Mouse (Mus musculus) brain, embryonic 18.5 days (tissue): Measurements from ENCODE around the gene Ugt1a8.
"Not testable (repeated sequence)": the region's sequence is repeated elsewhere in the genome, so short reads cannot be mapped to it uniquely, and the experiment has no call there.

Experiments used
- DNase-seq: peaks from one replicate; pipeline ENCODE4 v3.0.0-alpha.2; 2012; ENCODE audit warnings: low read depth, low spot score

Ugt1a8 gene

DNA sequence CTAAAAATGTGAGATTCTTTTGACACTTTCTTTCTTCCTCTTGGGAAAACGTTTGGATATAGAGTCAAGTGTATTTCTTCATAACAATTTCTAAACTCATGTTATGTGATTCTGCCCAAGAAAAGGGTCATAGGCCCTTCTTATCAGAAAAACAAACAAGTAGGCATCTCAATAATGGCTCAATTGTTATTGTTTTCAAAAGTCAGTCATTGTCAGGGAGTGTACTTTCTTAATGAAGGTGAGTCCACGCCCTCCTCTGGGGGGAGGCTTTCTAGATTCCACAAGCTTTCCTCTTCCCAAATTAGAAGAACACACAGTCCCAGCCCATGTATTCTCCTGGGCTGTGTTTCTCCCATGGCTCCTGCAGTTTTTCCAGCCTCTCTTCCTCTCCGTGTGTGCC lies at the start of gene Ugt1a8:
Gene Ugt1a8 (plus strand): TSS at position 301 of the 400 bp plus-strand sequence.
- no peak for DNase-seq

DNA sequence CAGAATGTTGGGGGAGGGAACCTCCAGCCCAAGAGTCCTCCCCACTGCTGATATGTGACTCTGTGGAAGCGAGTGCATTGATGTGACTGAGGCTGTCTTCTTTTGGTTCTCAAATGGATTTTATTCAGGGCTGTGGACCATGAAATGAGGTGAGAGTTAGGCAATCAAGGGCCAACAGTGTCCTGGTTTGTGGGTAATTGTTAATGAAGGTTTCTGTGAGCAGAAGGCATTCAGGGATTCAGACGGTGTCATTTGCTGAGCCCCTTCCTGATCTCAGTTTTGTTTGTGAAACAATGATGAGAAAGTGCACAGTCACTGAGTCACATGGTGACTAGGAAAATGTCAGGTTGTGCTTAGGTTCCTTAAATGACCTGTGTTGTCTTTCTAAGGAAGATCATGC lies 44.6 kb upstream of the Ugt1a8 start:
- DNase-seq = not testable (repeated sequence)

DNA sequence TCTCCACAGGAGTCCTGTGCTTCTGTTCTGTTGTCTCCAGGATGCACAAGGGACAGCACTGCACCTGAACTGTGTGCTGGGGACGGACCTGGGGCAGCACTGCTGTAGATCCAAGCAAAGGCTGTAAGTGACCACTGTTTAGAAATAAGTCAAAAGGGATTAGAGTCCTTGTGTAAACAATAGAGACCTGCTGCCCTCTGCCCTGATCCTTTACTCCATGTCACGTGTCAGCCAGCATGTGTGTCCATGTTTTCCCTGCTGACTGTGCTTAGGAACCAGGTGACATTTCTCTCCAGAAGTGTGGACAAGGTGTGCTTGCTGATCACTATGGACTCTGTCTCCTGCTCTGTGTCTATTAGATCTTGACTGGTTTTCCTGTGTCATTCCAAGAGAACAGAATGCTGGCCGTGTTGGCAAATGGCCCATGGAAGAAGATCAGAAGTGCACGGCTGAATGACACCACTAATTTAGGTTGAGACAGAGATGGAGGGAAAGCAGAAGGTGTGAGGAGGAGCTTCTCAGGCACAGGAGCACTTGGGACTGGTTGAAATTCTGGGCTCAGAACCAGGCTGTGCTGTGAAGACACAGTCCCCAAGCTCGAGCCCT lies 42.7 kb upstream of the Ugt1a8 start:
- DNase-seq = not testable (repeated sequence)

DNA sequence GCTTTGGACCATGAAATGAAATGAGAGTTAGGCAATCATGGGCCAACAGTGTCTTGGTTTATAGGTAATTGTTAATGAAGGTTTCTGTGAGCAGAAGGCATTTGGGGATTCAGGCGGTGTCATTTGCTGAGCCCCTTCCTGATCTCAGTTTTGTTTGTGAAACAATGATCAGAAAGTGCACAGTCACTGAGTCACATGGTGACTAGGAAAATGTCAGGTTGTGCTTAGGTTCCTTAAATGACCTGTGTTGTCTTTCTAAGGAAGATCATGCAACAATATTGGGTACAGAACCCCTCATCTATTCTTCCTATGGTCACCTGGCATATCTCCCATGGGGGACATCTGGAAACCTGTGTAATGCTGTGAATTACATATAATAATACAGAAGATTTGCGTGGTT lies 40.2 kb upstream of the Ugt1a8 start:
- DNase-seq = not testable (repeated sequence)

DNA sequence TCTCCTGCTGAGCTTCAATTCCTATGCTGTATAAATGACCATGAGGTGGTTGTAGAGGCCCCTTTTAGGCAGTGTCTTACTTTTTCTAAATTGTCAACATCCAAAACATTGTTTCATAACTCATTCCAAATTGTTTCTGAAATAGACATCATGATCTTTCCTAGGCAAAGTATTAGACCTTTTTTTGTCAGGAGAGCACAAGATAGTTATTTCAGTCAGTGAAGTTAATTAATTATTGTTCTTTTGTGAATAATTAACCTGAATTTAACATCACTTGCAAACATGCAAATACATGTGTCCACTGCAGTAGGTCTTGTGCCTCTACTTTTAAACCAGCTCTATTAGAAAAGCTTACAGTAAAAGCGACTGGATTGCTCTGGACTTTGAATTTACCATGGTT lies 32.5 kb upstream of the Ugt1a8 start, which contains the start of gene Ugt1a10:
Gene Ugt1a10 (plus strand): TSS at position 301 of the 400 bp plus-strand sequence.
- DNase-seq = no peak

DNA sequence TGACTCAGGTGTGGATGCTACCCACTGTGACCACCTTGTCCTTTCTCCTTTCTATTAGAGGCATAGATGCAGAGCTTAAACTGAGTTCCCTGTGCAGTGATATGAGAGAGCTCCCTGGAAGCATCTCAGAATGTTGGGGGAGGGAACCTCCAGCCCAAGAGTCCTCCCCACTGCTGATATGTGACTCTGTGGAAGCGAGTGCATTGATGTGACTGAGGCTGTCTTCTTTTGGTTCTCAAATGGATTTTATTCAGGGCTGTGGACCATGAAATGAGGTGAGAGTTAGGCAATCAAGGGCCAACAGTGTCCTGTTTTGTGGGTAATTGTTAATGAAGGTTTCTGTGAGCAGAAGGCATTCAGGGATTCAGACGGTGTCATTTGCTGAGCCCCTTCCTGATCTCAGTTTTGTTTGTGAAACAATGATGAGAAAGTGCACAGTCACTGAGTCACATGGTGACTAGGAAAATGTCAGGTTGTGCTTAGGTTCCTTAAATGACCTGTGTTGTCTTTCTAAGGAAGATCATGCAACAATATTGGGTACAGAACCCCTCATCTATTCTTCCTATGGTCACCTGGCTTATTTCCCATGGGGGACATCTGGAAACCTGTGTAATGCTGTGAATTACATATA lies 21.0 kb upstream of the Ugt1a8 start:
- DNase-seq = not testable (repeated sequence)

DNA sequence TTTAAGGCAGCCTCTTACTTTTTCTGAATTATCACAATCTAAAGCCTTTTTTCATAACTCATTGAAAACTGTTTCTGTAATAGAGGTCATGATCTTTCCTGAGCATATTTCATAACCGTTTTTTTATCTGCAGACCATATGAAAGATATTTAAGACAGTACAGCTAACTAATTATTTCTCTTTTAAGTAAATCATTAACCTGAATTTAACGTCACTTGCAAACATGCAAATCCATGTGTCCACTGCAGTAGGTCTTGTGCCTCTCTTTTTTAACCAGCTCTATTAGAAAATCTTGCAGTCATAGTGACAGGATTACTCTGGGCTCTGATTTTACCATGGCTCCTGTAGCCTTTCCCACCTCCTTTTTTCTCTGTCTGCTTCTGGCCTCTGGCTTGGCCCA lies 17.1 kb upstream of the Ugt1a8 start, which contains the start of gene Ugt1a9:
Gene Ugt1a9 (plus strand): TSS at position 306 of the 400 bp plus-strand sequence.
- no peak for DNase-seq

DNA sequence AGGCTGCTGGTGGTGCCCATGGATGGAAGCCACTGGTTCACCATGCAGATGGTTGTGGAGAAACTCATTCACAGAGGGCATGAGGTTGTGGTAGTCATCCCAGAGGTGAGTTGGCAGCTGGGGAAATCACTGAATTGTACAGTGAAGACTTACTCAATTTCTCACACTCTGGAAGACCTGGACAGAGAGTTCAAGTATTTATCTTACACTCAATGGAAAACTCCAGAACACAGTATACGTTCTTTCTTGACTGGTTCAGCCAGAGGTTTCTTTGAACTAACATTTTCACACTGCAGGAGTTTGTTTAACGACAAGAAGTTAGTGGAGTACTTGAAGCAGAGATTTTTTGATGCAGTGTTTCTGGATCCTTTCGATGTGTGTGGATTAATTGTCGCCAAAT lies 16.7 kb upstream of the Ugt1a8 start:
- DNase-seq = no peak

DNA sequence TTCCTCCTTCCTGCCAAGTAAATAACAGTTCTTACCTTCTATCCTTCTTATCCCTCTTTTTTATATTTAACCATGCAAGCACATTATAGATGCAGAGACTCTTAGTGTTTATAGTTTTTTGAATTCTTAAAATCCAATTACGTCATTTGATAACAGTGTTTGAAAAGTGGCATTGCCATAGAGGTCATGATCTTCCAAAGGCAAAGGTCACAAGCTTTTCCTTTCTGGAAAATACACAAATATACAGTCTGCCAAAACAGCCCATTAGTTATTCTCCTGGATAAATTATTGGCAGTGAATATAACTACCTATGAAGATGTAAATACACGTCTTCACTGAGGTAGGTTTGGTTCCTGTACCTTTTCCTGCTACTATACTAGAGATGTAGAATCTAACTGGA lies 13.1 kb upstream of the Ugt1a8 start:
- no peak for DNase-seq

DNA sequence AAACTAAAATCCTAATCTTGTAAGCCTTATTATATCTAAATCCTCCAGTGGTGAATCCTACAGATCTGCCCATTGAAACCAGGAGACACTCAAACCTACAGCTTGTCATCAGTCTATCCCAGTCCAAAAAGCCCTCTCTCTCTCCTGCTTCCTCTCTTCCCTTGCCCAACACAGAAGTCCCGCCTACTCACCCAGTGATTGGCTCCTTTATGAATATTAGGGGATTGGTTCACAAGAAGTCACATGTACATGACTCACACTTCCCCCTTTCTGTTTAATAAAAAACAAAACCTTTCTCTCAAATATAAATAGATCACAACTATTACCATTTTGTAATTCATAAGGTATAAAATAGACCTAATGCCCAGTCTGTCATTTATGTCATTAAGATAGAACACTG lies 10.5 kb upstream of the Ugt1a8 start:
- no peak for DNase-seq

DNA sequence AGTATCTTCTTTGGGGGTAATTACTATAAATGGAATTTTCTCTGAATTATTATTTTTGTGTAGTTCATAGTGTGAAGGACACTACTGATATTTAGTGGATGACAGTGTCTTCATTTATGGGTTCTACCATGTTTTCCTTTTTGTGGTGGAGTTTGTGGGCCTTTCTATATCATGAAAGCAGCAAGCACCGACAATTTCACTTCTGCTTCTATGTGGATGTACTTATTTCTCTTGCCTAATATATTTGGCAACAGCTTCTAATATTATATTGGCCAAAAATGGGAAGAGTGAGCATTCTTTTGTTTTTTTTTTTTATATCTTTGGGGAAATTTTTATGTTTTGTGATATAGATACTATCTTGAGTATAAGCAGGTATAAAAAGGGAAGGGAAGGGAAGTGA lies 5.9 kb upstream of the Ugt1a8 start:
- no peak for DNase-seq

DNA sequence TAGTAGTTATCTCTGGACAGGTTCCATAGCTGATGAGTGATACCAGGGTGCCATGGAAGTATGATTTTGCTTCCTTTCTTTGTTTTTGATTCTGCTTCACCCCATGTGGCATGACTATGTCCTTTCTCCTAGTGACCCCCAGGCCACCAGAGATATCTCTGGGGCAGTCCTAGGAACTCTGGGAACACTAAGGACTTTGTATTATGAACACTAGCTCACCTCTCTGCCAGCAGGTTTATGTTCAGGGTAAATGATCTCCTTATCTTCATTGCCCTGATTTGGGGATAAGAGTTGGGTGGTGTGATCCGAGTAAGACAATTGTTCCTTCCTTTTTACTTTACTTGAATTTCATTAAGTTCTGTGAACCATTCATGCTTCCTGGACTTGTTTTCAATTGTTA lies 1.5 kb upstream of the Ugt1a8 start:
- no peak for DNase-seq

DNA sequence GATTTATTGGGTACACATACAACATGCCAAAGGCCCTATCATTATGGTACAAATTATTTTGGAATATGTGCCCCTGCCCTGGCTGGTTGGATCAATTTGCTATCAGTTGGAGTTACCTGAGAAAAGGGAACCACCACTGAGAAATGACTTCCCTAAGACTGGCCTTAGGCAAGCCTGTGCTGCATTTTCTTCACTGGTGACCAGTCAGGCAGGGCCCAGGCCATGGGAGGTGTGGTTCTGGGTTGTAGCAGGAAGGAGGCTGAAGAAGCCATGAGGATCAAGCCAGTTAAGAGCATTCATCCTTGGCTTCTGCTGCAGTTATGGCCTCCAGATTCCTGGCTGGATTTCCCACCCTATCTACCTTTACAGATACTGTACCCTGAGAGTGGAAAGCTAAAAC lies 4.7 kb downstream of the Ugt1a8 start:
- no peak for DNase-seq

DNA sequence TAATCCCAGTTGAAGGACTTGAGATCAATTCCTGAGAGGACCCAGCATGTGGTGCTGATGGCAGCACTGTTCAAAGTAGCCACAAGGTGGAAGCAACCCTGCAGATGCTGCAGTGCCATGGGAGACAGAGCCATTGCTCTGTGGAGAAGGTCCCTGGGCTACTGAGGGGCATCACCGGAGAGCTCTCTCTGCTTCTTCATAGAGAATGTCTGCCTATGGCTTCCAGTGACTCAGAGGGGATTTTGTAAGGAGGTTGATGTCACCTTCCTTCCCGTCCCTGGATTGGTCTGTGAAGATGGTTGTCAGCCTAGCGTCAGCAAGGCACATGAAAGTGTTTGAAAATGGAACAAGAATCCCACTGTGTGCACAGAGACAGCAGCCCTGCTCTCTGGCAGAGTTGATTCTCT lies 6.7 kb downstream of the Ugt1a8 start:
- DNase-seq = not testable (repeated sequence)

DNA sequence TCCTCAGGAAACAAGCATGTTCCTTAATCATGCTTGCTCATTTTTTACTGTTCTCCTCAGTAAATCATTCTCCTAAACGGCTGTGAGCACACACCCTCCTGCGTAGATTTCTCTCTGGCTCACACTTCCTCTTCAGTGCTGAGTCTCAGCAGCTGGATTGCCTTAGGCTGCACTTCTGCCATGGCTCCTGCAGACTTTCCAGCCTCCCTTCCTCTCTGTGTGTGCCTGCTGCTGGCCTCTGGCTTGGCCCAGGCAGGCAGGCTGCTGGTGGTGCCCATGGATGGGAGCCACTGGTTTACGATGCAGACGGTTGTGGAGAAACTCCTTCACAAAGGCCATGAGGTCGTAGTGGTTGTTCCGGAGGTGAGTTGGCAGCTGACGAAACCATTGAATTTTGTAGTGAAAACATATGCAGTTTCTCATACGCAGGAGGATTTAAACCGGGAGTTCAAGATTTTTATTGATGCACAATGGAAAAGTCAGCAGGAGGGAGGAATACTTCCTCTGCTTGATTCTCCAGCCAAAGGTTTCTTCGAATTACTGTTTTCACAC lies 7.4 kb downstream of the Ugt1a8 start, which contains the start of gene Ugt1a7c:
Gene Ugt1a7c (plus strand): TSS at position 122 of the 552 bp plus-strand sequence.
- DNase-seq = no peak

DNA sequence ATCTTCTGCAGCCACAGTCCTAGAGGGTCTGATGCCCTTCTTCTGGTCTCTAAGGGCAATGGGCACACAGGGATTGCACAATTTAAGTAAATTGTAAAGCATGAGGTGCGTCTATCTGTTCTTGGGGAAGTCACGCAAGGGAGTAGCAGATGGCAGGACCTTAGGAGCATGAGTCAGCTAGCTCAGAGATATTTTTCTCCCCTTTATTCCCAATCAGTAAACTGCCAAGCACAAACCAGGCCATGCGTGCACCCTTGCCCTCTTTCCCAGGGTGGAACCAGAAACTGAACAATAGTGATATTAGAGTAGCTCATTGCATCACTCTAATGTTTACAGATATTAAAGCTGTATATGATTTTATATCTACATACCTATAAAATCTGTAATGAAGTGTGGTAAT lies 10.9 kb downstream of the Ugt1a8 start:
- not testable (repeated sequence) for DNase-seq

DNA sequence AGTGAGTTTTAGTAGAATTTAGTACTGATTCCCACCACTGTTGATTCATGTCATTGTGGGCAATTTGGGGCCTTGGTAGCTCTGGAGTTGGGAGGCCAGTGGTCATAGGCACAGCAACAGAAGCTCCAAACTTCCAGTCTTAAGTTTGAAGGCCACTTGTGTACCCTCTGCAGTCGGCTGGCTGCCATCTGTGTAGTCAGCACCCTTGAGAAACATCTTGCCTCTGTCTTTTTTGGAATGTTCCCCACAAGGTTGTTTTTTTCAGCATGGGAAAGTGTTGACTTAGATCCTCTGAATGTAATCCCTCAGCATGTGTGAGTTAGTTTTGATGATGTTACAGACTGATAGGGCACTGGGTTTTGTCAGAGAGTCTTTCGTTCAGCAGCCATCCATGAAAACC lies 12.1 kb downstream of the Ugt1a8 start:
- DNase-seq = not testable (repeated sequence)

DNA sequence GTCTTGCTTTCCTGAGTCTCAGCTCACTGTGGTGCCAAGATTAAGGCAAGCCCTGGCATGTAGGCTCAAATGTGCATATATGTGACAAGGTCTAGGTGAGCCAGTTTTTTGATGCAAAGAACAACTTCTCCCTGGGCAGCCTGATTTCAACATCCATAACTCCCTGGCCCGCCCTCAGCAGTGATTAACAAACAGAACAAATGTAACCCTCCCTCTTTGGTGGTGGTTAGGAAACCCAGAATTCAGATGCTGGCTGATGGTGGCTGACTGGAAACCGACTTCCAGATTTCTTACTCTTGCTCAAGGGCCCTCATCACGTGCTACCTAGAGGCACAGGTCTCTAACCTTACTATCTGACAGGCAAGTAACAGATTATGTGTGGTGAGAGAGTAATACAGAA lies 15.4 kb downstream of the Ugt1a8 start, which contains the start of gene Ugt1a6b:
Gene Ugt1a6b (plus strand): TSS at position 234 of the 400 bp plus-strand sequence.
- not testable (repeated sequence) for DNase-seq

DNA sequence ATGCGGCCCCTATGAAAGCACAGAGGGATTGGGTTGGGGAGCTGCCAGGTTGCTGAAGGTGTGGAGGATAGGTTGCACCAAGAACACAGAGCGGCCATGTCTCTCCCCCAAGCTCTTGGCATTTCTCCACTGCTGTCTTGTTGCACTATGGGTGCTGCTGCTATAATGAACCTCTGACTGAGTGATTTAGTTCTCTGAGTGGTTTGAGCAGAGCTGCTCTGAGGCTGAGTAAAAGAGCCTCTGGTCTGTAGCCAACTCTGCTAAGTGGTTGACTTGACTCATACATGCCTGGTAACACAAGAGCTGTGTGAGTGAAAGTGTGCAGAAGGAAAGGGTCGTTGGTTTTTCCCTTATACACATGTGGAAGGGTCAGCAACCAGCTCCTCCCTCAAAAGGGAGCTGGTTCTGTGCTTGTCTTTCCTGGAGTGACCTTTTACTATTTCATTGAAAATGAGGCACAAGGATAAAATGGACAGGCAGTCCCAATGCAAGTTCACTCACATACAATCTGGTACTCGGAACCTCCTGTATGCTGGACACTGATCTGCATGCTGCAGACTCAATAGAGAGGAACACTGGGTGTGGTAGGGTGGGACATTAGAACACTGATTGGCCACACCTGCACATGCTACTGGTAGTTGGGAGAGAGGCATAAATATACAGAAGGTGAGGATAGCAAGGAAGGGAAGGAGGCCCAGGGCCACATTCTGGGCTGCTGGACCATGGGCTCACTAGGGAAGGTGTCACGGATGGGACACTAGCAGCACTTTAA lies 16.3 kb downstream of the Ugt1a8 start:
- DNase-seq = not testable (repeated sequence)

DNA sequence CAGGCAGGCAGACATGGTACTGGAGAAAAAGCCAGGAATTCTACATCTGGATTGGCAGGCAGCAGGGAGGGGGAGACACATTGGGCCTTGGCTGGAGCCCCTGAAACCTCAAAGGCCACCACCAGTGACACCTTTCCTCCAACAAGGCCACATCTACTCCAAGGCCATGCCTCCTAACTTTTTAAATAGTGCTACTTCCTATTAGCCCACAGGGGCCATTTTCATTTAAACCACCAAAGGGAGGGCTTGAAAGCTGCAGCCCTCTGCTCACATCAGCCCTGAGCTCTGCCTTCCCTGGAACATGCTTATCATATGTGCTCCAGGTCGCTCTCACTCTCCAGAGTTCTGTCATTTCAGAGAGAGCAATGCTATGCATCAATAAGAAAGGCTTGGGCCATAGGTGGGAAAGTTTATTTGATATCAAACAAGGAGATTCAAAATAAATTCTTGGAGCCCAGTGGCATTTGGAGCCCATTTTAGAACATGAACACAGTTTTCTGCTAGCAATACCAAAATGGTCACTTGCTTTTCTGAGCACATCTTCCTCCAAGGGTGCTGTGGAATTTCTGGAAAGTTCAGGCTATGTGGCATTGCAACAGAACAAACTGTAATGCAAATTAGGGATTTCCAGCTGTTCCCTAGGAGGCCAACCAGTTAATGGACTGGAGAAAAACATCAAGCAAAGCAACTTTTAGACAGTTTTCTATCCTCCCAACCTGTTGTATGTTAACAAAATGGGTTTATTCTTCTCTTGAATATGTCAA lies 17.2 kb downstream of the Ugt1a8 start:
- no peak for DNase-seq

DNA sequence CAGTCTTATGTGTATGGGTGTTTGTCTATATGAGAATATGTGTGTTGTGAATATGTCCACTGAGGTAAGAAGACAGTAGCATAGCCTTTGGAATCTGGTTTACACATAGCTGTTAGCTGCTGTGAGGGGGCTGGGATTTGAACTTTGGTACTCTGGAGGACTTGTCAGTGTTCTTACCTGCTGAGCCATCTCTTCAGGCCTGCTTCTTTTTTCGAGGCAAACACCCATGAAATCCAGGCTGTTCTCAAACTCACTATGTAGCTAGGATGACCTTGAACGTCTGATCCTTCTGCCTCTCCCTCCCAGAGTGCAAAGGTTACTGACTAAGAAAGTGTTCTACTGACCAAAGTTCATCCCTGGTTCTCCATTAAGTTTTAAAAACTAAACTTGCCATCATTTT lies 18.0 kb downstream of the Ugt1a8 start:
- DNase-seq = no peak
